Mouse (Mus musculus) erythroblast, adult 5-6 weeks (primary cell): Measurements from ENCODE around the gene Nln. TPM values are rescaled to one million over a fixed set of nuclear protein-coding genes. Genes with fewer than 3 reads are reported as not detected.

Experiments used
- ATAC-seq: replicated peaks from 2 replicates; pipeline ENCODE4 v1.8.0; 2016; ENCODE audit warnings: moderate number of reproducible peaks, mild to moderate bottlenecking, moderate TSS enrichment, inconsistent platforms; ENCODE audit not compliant: poor library complexity, low FRiP score, severe bottlenecking
- total RNA-seq, 2 experiments: library from RNA; stranded (forward) in 1 of 2; stranded (reverse) in 1 of 2; fragments of 150-400 nt in 1 of 2; fragments of 200-764, 138-1000 nt in 1 of 2; gene quantifications; 2 replicates each; pipeline versions ENCODE4 v1.2.3 to v1.2.4; 2015 to 2017; ENCODE audit warnings: low replicate concordance in 2 of 2

The Nln gene
- total RNA-seq, 2 experiments from 2014 or later: 4.8 to 9.2 TPM

DNA sequence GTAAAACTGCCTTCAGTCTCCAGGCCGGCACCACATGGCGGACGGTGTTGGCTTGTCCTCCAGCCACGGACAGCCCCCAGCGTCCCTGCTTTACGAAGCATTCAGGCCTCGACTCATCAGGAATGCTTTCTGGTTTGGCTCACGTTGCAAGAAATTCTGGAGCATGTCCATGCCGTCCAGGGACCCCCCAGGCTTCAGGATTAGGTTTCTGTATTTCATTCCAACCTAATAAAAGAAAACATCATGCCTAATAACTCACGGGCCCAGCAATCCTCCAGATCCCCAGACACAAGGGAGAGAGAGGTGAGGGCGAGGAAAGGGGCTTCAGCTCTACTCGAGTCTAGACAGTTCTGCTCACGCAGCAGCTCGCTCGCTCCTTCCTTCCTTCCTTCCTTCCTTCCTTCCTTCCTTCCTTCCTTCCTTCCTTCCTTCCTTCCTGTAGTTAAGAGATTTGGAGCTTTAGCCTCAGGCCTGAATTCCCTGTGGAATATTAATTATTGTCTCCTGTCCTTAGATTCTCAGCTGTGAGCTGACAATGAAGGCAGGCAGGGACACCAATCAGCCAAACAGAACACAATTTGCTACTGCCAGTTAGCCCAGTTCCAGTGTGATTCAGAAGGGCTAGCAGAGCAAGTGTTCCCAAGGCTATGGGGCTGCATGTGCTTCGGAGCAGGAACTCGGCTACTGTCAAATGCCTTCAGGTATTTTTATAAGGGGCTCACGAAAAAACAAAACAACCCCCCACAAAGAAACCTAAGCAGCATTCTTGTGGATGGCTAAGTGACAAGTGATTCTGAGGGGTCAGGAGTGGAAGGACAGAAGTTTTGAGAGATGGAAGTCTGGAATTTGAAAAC lies 84.3 kb downstream of the Nln start:
- ATAC-seq: no peak

DNA sequence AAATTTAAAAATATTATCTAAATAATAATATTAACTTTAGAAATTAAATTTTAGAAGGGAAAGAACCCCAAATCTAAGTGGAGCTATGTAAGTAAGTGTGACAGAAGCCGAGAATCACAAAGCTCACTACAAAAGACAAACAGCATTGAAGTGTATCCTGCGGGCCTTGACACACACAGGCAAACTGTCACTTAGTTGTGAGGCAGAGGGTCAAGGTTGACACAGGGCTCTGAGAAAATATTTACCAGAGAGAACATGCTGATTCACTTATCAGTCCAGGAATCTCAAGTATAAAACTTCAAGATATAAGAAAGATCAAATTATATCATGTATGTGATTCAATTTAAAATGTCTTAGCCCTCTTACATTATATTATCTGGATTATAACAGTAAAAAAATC lies 85.1 kb downstream of the Nln start:
- ATAC-seq: no peak

- ATAC-seq: no peak
Observed at GRCm38 (mm10) chr13:104023356-104023911, 86.0 kb downstream of the Nln start.

GRCm38 (mm10) chr13:104018466-104019076 lies 90.8 kb downstream of the Nln start:
- no peak for ATAC-seq

GRCm38 (mm10) chr13:104015246-104016105 lies 93.9 kb downstream of the Nln start:
- no peak for ATAC-seq

DNA sequence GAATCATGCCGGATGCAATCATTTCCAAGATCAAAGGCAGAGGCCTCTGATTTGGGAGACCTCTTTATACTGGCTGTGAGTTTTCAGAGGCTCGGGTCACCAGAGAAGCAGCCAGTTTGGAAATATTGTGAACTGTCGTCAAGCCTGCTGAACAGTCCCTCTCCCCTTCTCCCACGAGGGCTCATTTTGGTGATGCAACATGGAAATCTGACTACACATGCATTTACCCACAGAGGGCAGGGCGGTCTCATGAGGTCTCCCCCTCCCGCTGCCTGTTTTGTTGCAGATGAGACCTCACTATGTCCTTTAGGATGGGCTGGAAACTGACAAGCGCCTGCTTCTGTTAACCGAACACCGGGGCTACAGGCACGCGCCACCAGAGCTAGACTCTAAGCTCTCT lies 95.4 kb downstream of the Nln start:
- ATAC-seq: no peak

DNA sequence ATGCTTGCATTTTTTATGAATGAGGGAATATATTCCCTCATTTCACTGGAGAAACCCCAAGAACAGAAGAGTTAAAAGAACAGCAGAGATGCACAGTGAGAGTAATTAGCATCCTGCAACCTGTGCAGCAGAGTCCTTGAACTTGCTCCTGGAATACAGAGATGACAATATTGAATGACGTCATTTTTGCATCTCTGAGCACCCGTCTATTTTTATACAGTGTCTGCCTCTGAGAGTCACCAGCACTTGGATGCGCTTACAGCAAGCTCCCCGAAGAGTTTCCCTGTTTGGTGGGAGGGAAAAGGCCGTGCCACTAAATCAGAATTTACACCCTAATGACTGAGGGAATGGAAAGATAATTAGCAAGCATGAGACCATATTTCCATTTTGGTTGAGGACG lies 96.0 kb downstream of the Nln start:
- no peak for ATAC-seq

DNA sequence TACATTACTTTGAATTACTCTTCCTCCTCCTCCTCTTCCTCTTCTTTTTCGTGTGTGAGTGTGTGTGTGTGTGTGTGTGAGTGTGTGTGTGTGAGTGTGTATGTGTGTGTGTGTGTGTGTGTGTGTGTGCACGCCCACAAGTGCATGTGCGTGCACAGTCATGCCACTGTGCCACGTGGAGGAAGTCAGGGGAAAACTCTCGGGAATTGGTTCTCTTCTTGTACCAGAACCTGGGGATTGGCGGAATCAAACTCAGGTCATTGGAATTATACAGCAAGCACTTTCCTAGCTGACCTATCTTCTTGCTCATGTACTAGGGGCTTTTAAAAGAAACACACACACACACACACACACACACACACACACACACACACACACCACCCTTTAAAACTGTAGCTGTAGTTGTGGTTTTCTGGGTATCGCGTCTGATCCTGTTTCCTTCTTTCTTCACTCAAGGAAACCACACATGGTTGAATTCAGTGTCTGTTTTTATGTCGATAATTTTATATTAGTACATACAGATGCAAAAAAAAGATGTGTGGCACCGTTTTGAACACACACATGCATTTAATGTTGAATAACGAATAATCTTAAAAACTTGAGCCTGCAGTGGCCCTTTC lies 97.1 kb downstream of the Nln start:
- ATAC-seq: no peak

- no peak for ATAC-seq
Observed at GRCm38 (mm10) chr13:104011289-104011688, 98.1 kb downstream of the Nln start.

GRCm38 (mm10) chr13:104005231-104005845 lies 104.1 kb downstream of the Nln start:
- ATAC-seq: no peak

DNA sequence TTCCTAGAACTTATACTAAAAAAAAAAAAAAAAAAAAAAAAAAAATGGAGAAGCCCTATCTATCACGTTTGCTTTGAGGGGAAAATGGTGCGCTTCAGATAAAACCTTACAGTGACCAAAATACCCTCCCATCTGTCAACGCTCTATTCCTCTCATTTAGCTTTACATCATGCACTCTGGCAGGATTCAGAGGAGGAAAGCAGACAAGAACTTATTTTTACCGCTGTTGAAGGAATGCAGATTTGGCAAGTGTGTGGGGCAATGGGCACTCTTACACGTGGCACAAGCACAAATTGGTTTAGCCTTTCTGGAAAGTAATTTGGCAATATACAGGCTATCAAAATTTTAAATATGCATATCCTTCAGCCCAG lies 115.3 kb downstream of the Nln start:
- ATAC-seq: no peak

DNA sequence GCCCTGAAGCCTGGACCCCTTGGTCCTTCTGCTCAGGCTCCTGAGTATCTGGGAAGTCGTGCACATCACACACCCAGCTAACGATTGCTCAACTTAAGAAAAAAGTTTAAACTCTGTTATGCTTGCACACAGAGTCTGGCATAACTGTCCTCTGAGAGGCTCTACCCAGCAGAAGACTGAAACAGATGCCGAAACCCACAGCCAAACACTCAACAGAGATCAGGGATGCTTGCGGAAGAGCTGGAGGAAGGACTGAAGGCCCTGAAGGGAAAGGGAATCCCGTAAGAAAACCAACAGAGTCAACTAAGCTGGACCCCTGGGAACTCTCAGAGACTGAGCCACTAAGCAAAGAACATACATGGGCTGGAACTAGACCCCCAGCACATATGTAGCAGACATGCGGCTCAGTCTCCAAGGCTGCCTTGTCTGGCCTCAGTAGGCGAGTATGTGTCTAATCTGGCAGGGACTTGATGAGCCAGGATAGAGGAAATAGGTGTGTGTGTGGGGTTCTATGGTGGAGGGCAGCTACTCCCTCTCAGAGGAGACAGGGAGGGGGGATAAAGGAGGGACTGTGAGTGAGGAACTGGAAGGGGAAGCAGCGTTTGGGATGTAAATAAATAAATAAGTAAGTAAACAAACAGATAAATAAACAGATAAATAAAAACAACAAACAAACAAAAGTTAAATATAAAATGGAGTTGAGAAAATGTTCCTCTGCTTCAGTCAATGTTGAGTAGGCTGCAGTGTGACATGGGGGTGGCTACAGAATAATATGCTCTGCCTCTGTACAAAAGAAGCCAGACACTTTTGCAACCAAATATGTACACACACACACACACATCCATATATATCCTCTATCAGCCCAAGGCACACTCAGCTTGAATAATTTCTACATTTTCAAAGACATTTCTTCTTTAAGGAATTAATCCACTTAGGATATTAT lies 116.0 kb downstream of the Nln start:
- no peak for ATAC-seq

GRCm38 (mm10) chr13:103986660-103987059 lies 122.8 kb downstream of the Nln start:
- no peak for ATAC-seq

- no peak for ATAC-seq
Observed at GRCm38 (mm10) chr13:103985510-103986278, 123.7 kb downstream of the Nln start.

DNA sequence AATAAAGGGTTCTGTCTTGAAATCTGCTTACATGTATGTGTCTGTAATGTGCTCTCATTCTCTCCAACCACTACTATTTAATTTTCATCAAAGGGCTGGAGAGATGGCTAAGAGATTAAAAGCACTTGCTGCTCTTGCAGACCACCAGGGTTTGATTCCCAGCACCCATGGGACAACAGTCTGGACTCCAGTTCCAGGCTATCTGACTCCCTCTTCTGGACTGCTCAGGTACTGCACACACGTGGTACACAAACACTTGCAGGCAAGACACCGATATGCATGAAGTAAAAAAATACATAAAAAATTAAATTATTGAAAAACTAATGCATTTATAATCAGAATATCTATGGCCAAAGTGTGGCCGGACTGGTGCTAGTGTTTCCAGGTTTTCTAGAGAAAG lies 127.0 kb downstream of the Nln start:
- no peak for ATAC-seq

GRCm38 (mm10) chr13:103980414-103980813 lies 129.0 kb downstream of the Nln start:
- no peak for ATAC-seq

- no peak for ATAC-seq
Observed at GRCm38 (mm10) chr13:103978286-103978866, 131.0 kb downstream of the Nln start.
